Mouse (Mus musculus): Measurements from ENCODE around the gene Psmc3.

GRCm38 (mm10) chr2:91083366-91083940 is 29.6 kb downstream of the Psmc3 start:
- TF ChIP-seq POLR2A (IDR thresholded peaks at IDR 0.05; ENCODE audit: extremely low read depth, insufficient read depth, low read length) (no peak), CTCF (IDR thresholded peaks at IDR 0.05; ENCODE audit: extremely low read depth, insufficient read depth, low read length) (no peak)
